Mouse (Mus musculus) mammary gland, adult 2 months (tissue): ENCODE measurements around the gene Gm15217. TPM values are rescaled to one million over a fixed set of nuclear protein-coding genes. Genes with fewer than 3 reads are reported as not detected.

Experiments used
- polyA plus RNA-seq: library from polyadenylated mRNA; depleted of rRNA; stranded (reverse); fragments of >200 nt; gene quantifications from 2 replicates; pipeline ENCODE4 v1.2.3, GENCODE M21; 2012; ENCODE audit warnings: low replicate concordance; rRNA removed

Gene Gm15217
- not detected in 2 replicates for polyA plus RNA-seq

DNA sequence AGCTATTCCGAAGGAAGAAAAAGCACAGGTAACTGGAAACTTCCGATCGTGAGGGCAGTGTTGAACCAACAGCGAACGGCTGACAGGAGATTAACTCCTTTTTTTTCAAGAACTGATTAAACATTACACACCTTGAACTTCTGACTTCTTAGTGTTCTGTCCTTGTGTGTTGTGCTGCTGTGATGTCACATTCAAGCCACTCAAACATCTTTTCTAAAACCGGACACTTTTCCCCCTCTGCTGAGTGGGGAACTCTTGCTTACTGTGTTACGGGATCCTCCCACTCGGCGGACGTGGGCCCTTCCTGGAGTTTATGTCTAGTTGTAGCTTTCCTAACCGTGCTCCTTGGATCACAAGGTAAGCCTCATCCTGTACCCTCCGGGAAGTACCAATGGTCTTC, at the start of gene Gm15217:
Gm15217 (plus strand) TSS at position 130 of the 400 bp plus-strand sequence.

DNA sequence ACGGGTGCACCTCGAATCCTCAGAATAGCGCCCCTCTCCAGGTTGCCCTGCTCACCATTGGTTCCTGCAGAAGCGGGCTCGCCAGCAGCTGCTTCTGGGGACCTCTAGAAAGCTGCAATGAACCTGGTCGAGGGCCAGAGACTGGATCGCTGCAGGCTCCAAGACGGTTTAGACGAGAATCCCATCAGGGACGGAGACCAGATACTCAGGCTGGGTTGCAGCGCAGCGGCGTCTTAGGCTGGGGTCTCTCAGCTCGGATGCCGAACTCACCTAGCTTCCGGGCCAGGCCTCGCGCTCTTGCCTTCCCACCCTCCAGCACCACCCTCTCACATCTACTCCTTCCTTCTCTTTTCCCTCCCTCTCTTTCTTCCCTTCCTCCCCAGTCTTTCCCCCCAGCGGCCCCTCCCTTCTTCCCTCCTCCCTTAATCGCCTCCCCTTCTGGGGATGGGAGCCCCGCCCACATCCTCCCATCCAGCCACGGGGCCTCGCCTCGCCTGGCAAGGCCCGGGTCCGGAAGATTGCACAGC, 11.1 kb downstream of the Gm15217 start, which contains the start of gene Bmp4:
Bmp4 (minus strand) TSS at position 421 of the 527 bp plus-strand sequence.

Other genes with a start within 250 kb of the Gm15217 start
- gene Bmp4, start 11.3 kb downstream of the Gm15217 start, polyA plus RNA-seq, result 11.9 and 21.0 TPM in 2 replicates